In genomic region chr6:88903708-88904107, GRCm38 (mm10) we compare ENCODE assay signal across 8 mouse cellular contexts. TPM values are rescaled to one million over a fixed set of nuclear protein-coding genes. Genes with fewer than 3 reads are reported as not detected.
DNase-seq lines count a peak whose midpoint lies in the region; ATAC-seq and TF ChIP-seq lines count a peak whose summit lies in the region.

No protein-coding gene starts in this region.

- H3K36me3 ChIP-seq in heart, embryonic 13.5 days: peaks cover 12% of the 10 kb centered on the region
- peaks cover 16% of the 10 kb centered on the region for H3K36me3 ChIP-seq in embryonic facial prominence, embryonic 10.5 days (replicated peaks)
- H3K36me3 ChIP-seq in hindbrain, postnatal 0 days (ENCODE audit: insufficient read depth, low read length): no peaks in the 10 kb centered on the region
- H3K36me3 ChIP-seq in midbrain, embryonic 15.5 days (replicated peaks): no peaks in the 10 kb centered on the region

- H3K4me3 ChIP-seq in heart, embryonic 13.5 days: peak overlapping the region; percentile 91
- H3K4me3 ChIP-seq in embryonic facial prominence, embryonic 10.5 days: peak overlapping the region; percentile 88
- peak overlapping the region; percentile 80; the same call in 1 of the 2 replicates for H3K4me3 ChIP-seq in hindbrain, postnatal 0 days (ENCODE audit: low read length)
- peak overlapping the region; percentile 80; the same call in 1 of the 2 replicates for H3K4me3 ChIP-seq in midbrain, embryonic 15.5 days

- peak overlapping the region; percentile 94 for H3K4me2 ChIP-seq in heart, embryonic 13.5 days
- H3K4me2 ChIP-seq in hindbrain, postnatal 0 days (ENCODE audit: low read depth, low read length): peak overlapping the region; percentile 99
- H3K4me2 ChIP-seq in midbrain, embryonic 15.5 days: peak overlapping the region; percentile 93

- no peak overlapping the region for H3K27ac ChIP-seq in heart, embryonic 13.5 days (replicated peaks)
- no peak overlapping the region for H3K27ac ChIP-seq in embryonic facial prominence, embryonic 10.5 days (replicated peaks)
- H3K27ac ChIP-seq in hindbrain, postnatal 0 days: no peak overlapping the region
- H3K27ac ChIP-seq in midbrain, embryonic 15.5 days: no peak overlapping the region

- ATAC-seq in heart, embryonic 13.5 days (ENCODE audit: extremely low read depth, insufficient number of reproducible peaks, low FRiP score, low TSS enrichment): no peak
- no peak for ATAC-seq in hindbrain, postnatal 0 days
- no peak for ATAC-seq in midbrain, embryonic 15.5 days (replicated peaks)

- WGBS in heart, embryonic 13.5 days: 83% methylated on average over 5 of the region's 5 CpGs
- 83% methylated on average over 5 of the region's 5 CpGs for WGBS in embryonic facial prominence, embryonic 10.5 days
- WGBS in hindbrain, postnatal 0 days: 90% methylated on average over 5 of the region's 5 CpGs
- 87% methylated on average over 5 of the region's 5 CpGs for WGBS in midbrain, embryonic 15.5 days

- intact Hi-C loops in left cerebral cortex, postnatal 14 days (cut with DNase I): no loop called here

- no peaks in the 10 kb centered on the region for H3K9me3 ChIP-seq in heart, embryonic 13.5 days
- H3K9me3 ChIP-seq in embryonic facial prominence, embryonic 10.5 days: no peaks in the 10 kb centered on the region
- no peaks in the 10 kb centered on the region for H3K9me3 ChIP-seq in hindbrain, postnatal 0 days (ENCODE audit: low read length)
- no peaks in the 10 kb centered on the region for H3K9me3 ChIP-seq in midbrain, embryonic 15.5 days

- H3K9ac ChIP-seq in heart, embryonic 13.5 days: peak overlapping the region; percentile 91
- H3K9ac ChIP-seq in hindbrain, postnatal 0 days (replicated peaks; ENCODE audit: low read length): peak overlapping the region; percentile 79; the same call in 1 of the 2 replicates
- peak overlapping the region; percentile 77; the same call in 1 of the 2 replicates for H3K9ac ChIP-seq in midbrain, embryonic 15.5 days

- no peak for DNase-seq in heart, postnatal 4 days
- no peak for DNase-seq in embryonic facial prominence, embryonic 10.5 days (ENCODE audit: low spot score)
- no peak for DNase-seq in hindbrain, postnatal 0 days (ENCODE audit: low spot score)
- no peak for DNase-seq in spleen, postnatal 14 days (ENCODE audit: low spot score in 2 of 2)
- no peak for DNase-seq in layer of hippocampus, adult 8-10 months (ENCODE audit: low spot score in 2 of 2)
- no peak for DNase-seq in left cerebral cortex, postnatal 14 days (ENCODE audit: low spot score in 2 of 2)

- TF ChIP-seq CTCF in hindbrain, postnatal 0 days (IDR thresholded peaks at IDR 0.05; ENCODE audit: low read depth): no peak

- no peaks in the 10 kb centered on the region for H3K27me3 ChIP-seq in heart, embryonic 13.5 days (replicated peaks)
- H3K27me3 ChIP-seq in embryonic facial prominence, embryonic 10.5 days (replicated peaks; ENCODE audit: low read depth, poor library complexity, severe bottlenecking): no peaks in the 10 kb centered on the region
- H3K27me3 ChIP-seq in hindbrain, postnatal 0 days (ENCODE audit: insufficient read depth, low read length): no peaks in the 10 kb centered on the region
- H3K27me3 ChIP-seq in midbrain, embryonic 15.5 days (replicated peaks): no peaks in the 10 kb centered on the region

- H3K4me1 ChIP-seq in heart, embryonic 13.5 days: peaks cover 62% of the 10 kb centered on the region
- H3K4me1 ChIP-seq in embryonic facial prominence, embryonic 10.5 days: peaks cover 63% of the 10 kb centered on the region
- peaks cover 26% of the 10 kb centered on the region for H3K4me1 ChIP-seq in hindbrain, postnatal 0 days (ENCODE audit: insufficient read depth, low read length)
- H3K4me1 ChIP-seq in midbrain, embryonic 15.5 days: peaks cover 38% of the 10 kb centered on the region

RNA-seq across cellular contexts. Expression of gene Tpra1, which starts 1.7 kb away (rescaled TPM):
- polyA plus RNA-seq in heart, embryonic 13.5 days (2015; fragmentation: Nextera tagmentation; extraction: Ambion mirVana): 39.8 and 47.0 TPM in 2 replicates
- 10 to 100 TPM; 29.7 to 30.8 TPM for total RNA-seq in heart, postnatal 4 days (2021)
- polyA plus RNA-seq in embryonic facial prominence, embryonic 10.5 days (2016; fragmentation: Nextera tagmentation; extraction: Ambion mirVana): 54.4 and 56.7 TPM in 2 replicates
- 55.2 and 88.4 TPM in 2 replicates for total RNA-seq in hindbrain, postnatal 0 days (2014; rRNA removed)
- 49.4 and 56.0 TPM in 2 replicates for polyA plus RNA-seq in hindbrain, postnatal 0 days (2015; fragmentation: Nextera tagmentation; extraction: Ambion mirVana)
- polyA plus RNA-seq in midbrain, embryonic 15.5 days (2015; fragmentation: Nextera tagmentation; extraction: Ambion mirVana): 102 and 103 TPM in 2 replicates
- 10 to 100 TPM; 43.9 to 50.8 (median 49.6) TPM for total RNA-seq in layer of hippocampus, adult 8-10 months (2022)
- total RNA-seq in left cerebral cortex, postnatal 14 days (2021): 10 to 100 TPM; 39.7 to 45.2 TPM

RNA-seq across cellular contexts. Expression of gene Mcm2, which starts 5.1 kb away (rescaled TPM):
- polyA plus RNA-seq in heart, embryonic 13.5 days (2015; fragmentation: Nextera tagmentation; extraction: Ambion mirVana): 98.1 and 98.3 TPM in 2 replicates
- 100 to 1,000 TPM in 1 of 2 experiments, 10 to 100 TPM in 1; 86.1 to 103 TPM for total RNA-seq in heart, postnatal 4 days (2021)
- polyA plus RNA-seq in embryonic facial prominence, embryonic 10.5 days (2016; fragmentation: Nextera tagmentation; extraction: Ambion mirVana): 262 and 280 TPM in 2 replicates
- 35.3 and 37.0 TPM in 2 replicates for total RNA-seq in hindbrain, postnatal 0 days (2014; rRNA removed)
- 21.7 and 23.3 TPM in 2 replicates for polyA plus RNA-seq in hindbrain, postnatal 0 days (2015; fragmentation: Nextera tagmentation; extraction: Ambion mirVana)
- 24.7 and 28.8 TPM in 2 replicates for polyA plus RNA-seq in midbrain, embryonic 15.5 days (2015; fragmentation: Nextera tagmentation; extraction: Ambion mirVana)
- 1 to 10 TPM; 4.4 to 7.0 (median 5.5) TPM for total RNA-seq in layer of hippocampus, adult 8-10 months (2022)
- total RNA-seq in left cerebral cortex, postnatal 14 days (2021): 1 to 10 TPM; 3.6 to 3.8 TPM

RNA-seq across cellular contexts. Expression of gene Podxl2, which starts 28.9 kb away (rescaled TPM):
- polyA plus RNA-seq in heart, embryonic 13.5 days (2015; fragmentation: Nextera tagmentation; extraction: Ambion mirVana): 44.1 and 46.1 TPM in 2 replicates
- total RNA-seq in heart, postnatal 4 days (2021): 10 to 100 TPM; 61.1 to 65.1 TPM
- 52.1 and 56.3 TPM in 2 replicates for polyA plus RNA-seq in embryonic facial prominence, embryonic 10.5 days (2016; fragmentation: Nextera tagmentation; extraction: Ambion mirVana)
- 1,247 and 1,290 TPM in 2 replicates for total RNA-seq in hindbrain, postnatal 0 days (2014; rRNA removed)
- polyA plus RNA-seq in hindbrain, postnatal 0 days (2015; fragmentation: Nextera tagmentation; extraction: Ambion mirVana): 675 and 695 TPM in 2 replicates
- polyA plus RNA-seq in midbrain, embryonic 15.5 days (2015; fragmentation: Nextera tagmentation; extraction: Ambion mirVana): 697 and 723 TPM in 2 replicates
- total RNA-seq in layer of hippocampus, adult 8-10 months (2022): 100 to 1,000 TPM; 160 to 178 (median 170) TPM
- 100 to 1,000 TPM; 191 to 243 TPM for total RNA-seq in left cerebral cortex, postnatal 14 days (2021)
